ENCODE assay signal across 17 mouse cellular contexts in genomic region chr3:121437996-121438395, GRCm38 (mm10). TPM values are rescaled to one million over a fixed set of nuclear protein-coding genes. Genes with fewer than 3 reads are reported as not detected.
DNase-seq lines count a peak whose midpoint lies in the region; TF ChIP-seq lines count a peak whose summit lies in the region.
"Had no signal": no experiment of that assay in that cellular context is flagged by ENCODE, and none has a peak within 500 bp of the region (broad histone marks: within the 10 kb centered on the region; RNA-seq: fewer than 3 reads in every experiment).

No protein-coding gene starts in this region.

- intact Hi-C loops in gastrocnemius, adult 2 months (cut with DNase I) = no loop called here
- intact Hi-C loops in left cerebral cortex, postnatal 36 days (cut with DNase I) = no loop called here

- no peak for DNase-seq in gastrocnemius, adult 2 months
- no peak for DNase-seq in gastrocnemius, adult 8-10 months (ENCODE audit: low spot score in 2 of 2)
- DNase-seq in kidney, adult 18-20 months = peak; percentile 47
- DNase-seq in kidney, adult 8-10 months = no peak
- DNase-seq in kidney, postnatal 14 days = peak; percentile 43
- no peak for DNase-seq in c-Kit-positive CD71-positive TER-119-positive erythroid progenitor cells, embryonic 14.5 days (ENCODE audit: low spot score)
- no peak for DNase-seq in left cerebral cortex, postnatal 36 days (ENCODE audit: low spot score in 2 of 2)
- DNase-seq: cerebellum, postnatal 14 days; lung, adult 18-20 months; right cerebral cortex, postnatal 25 days; thymus, postnatal 25 days had no signal

- TF ChIP-seq CTCF in gastrocnemius, adult 2 months (IDR thresholded peaks at IDR 0.05) = no peak

- no peak overlapping the region; the same call in 1 of the 2 replicates for H3K4me3 ChIP-seq in gastrocnemius, adult 2 months
- peak overlapping the region; percentile 29 for H3K4me3 ChIP-seq in brown adipose tissue, adult 24 weeks (ENCODE audit: insufficient read depth, low read depth, low read length)
- H3K4me3 ChIP-seq: forebrain, embryonic 12.5 days; hindbrain, embryonic 15.5 days; layer of hippocampus, adult 2 months; stomach, embryonic 15.5 days had no signal

- peak overlapping the region; percentile 75 for H3K27ac ChIP-seq in gastrocnemius, adult 2 months
- H3K27ac ChIP-seq in brown adipose tissue, adult 24 weeks (replicated peaks; ENCODE audit: low read depth, low read length) = peak overlapping the region; percentile 91
- H3K27ac ChIP-seq: hindbrain, embryonic 15.5 days; layer of hippocampus, adult 2 months; stomach, embryonic 15.5 days had no signal

- peaks cover 60% of the 10 kb centered on the region for H3K4me1 ChIP-seq in brown adipose tissue, adult 24 weeks (ENCODE audit: control insufficient read depth, insufficient read depth, insufficient read length, low read length)

RNA-seq across cellular contexts. Expression of gene Cnn3, which starts 11.7 kb away (rescaled TPM):
- 10 to 100 TPM; 16.5 to 28.2 TPM for total RNA-seq in gastrocnemius, adult 2 months (2021)
- total RNA-seq in gastrocnemius, adult 8-10 months (2022) = 10 to 100 TPM in 3 of 4 experiments, 1 to 10 TPM in 1; 8.6 to 14.3 (median 11.1) TPM
- polyA plus RNA-seq in brown adipose tissue, adult 24 weeks (2012; ENCODE audit: insufficient read depth, insufficient read length, missing spikeins) = 28.7 and 35.4 TPM in 2 replicates
- total RNA-seq in left cerebral cortex, postnatal 36 days (2021) = 10 to 100 TPM; 63.0 to 67.5 TPM
- total RNA-seq: MEL had no signal

Comparison
In these comparisons a context has a peak if more than half of its experiments do, and no peak if none do; other contexts are left out.
1. DNase-seq: peak in kidney, adult 18-20 months (single experiment) and kidney, postnatal 14 days (single experiment); none in gastrocnemius, adult 2 months (single experiment), gastrocnemius, adult 8-10 months (0 of 2), kidney, adult 8-10 months (0 of 2), c-Kit-positive CD71-positive TER-119-positive erythroid progenitor cells, embryonic 14.5 days (single experiment) and left cerebral cortex, postnatal 36 days (0 of 2).